Mouse (Mus musculus) hematopoietic stem cell, adult 5-6 weeks (primary cell): ENCODE measurements at regions not wholly inside any gene's neighbourhood (a gene's known extent, or its start where the extent isn't known, plus 50 kb on each side); places are given as distances from the start of the nearest gene placed in this dataset.
"Not testable (repeated sequence)": the region's sequence is repeated elsewhere in the genome, so short reads cannot be mapped to it uniquely, and the experiment has no call there.

Experiments
- ATAC-seq, 2 experiments: fragments of 125-278 bp in 1 of 2; replicated peaks in 1 of 2; 2 replicates each; pipeline ENCODE4 v1.8.0; 2016 to 2017; ENCODE audit warnings: inconsistent platforms in 2 of 2, mild to moderate bottlenecking in 2 of 2, moderate number of reproducible peaks in 2 of 2, low read depth in 1 of 2, moderate TSS enrichment in 1 of 2; ENCODE audit not compliant: low FRiP score in 2 of 2, poor library complexity in 2 of 2, severe bottlenecking in 2 of 2, insufficient read depth in 1 of 2, low TSS enrichment in 1 of 2

GRCm38 (mm10) chr17:16571403-16571802, 492.5 kb upstream of the Zfp960 start:
- no peak for ATAC-seq

- ATAC-seq: no peak
Measured at GRCm38 (mm10) chr17:16588791-16589190, 475.1 kb upstream of the Zfp960 start.

- ATAC-seq: no peak
Measured at GRCm38 (mm10) chr17:16599671-16600070, 464.2 kb upstream of the Zfp960 start.

- no peak for ATAC-seq
Measured at GRCm38 (mm10) chr17:16612405-16612979, 451.4 kb upstream of the Zfp960 start.

- no peak for ATAC-seq
Measured at GRCm38 (mm10) chr17:16621931-16622556, 441.9 kb upstream of the Zfp960 start.

GRCm38 (mm10) chr17:16629854-16630253, 434.1 kb upstream of the Zfp960 start:
- no peak for ATAC-seq

GRCm38 (mm10) chr17:16633426-16633825, 430.5 kb upstream of the Zfp960 start:
- no peak for ATAC-seq

- ATAC-seq: no peak
Measured at GRCm38 (mm10) chr17:16637463-16637862, 426.4 kb upstream of the Zfp960 start.

- no peak for ATAC-seq
Measured at GRCm38 (mm10) chr17:16647942-16648341, 416.0 kb upstream of the Zfp960 start.

GRCm38 (mm10) chr17:16665253-16665652, 398.7 kb upstream of the Zfp960 start:
- ATAC-seq: no peak

- no peak for ATAC-seq
Measured at GRCm38 (mm10) chr17:16667606-16668005, 396.3 kb upstream of the Zfp960 start.

GRCm38 (mm10) chr17:16704199-16704598, 359.7 kb upstream of the Zfp960 start:
- no peak for ATAC-seq

- ATAC-seq: no peak
Measured at GRCm38 (mm10) chr17:16705890-16706289, 358.0 kb upstream of the Zfp960 start.

- no peak for ATAC-seq
Measured at GRCm38 (mm10) chr17:16726904-16727303, 337.0 kb upstream of the Zfp960 start.

- ATAC-seq: no peak
Measured at GRCm38 (mm10) chr17:16753090-16753489, 310.8 kb upstream of the Zfp960 start.

- not testable (repeated sequence) for ATAC-seq
Measured at GRCm38 (mm10) chr17:16770587-16770986, 293.3 kb upstream of the Zfp960 start.

GRCm38 (mm10) chr17:16798316-16798715, 265.6 kb upstream of the Zfp960 start:
- no peak for ATAC-seq

GRCm38 (mm10) chr17:16804986-16805385, 258.9 kb upstream of the Zfp960 start:
- no peak for ATAC-seq

GRCm38 (mm10) chr17:16818421-16818820, 245.5 kb upstream of the Zfp960 start:
- no peak for ATAC-seq
